Mouse (Mus musculus): Measurements from ENCODE around the gene Uba6. TPM values are rescaled to one million over a fixed set of nuclear protein-coding genes. Genes with fewer than 3 reads are reported as not detected.

Gene Uba6
- 25.9 and 31.5 TPM in 2 replicates for total RNA-seq (2015)
- total RNA-seq (2017) = 16.2 and 21.2 TPM in 2 replicates

DNA sequence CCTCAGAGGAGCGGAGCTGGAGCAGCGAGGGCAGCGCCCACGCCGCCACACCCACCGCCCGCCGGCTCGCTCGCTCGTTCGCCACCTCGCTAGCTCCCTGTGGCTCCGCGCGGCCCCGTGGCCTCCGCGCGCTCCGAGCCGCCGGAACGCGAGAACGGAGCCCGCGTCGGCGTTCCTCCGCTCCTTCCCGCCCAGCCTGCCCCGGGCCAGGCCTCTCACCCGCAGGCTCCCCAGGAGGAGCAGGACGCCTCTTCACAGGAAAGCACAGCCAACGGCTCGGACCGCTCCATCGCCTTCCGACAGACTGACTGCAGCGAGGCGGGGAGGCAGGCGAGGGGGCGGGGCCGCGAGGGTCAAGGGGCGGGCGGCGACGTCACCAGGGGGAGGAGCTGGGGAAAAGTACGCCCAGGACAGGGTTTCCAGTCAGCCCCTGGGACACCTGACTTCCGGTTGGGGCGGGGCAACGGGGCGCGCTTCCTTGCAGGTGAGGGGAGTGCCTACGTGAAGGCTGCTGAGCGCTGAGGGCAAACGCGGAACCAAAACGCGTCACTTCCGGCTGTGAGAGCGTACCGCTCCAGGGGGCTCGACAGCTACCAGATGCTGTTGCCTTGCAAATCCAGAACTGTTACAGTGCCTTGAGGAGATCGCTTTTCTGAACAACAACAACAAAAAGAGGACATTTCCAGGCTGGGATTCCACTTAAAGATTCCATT, at the start of gene Uba6:
Uba6 (minus strand) TSS at position 355 of the 713 bp plus-strand sequence.
- peak; percentile 95 for ATAC-seq (replicated peaks; ENCODE audit: poor library complexity)

GRCm38 (mm10) chr5:86197801-86198200, 25.2 kb upstream of the Uba6 start, which contains the start of gene Gnrhr:
TSS of gene Gnrhr (minus strand) at chr5:86197901.
- ATAC-seq (replicated peaks; ENCODE audit: poor library complexity) = no peak

- ATAC-seq (replicated peaks; ENCODE audit: poor library complexity) = peak; percentile 77
These were observed 18.8 kb upstream of the Uba6 start for GRCm38 (mm10) chr5:86191356-86191755.

DNA sequence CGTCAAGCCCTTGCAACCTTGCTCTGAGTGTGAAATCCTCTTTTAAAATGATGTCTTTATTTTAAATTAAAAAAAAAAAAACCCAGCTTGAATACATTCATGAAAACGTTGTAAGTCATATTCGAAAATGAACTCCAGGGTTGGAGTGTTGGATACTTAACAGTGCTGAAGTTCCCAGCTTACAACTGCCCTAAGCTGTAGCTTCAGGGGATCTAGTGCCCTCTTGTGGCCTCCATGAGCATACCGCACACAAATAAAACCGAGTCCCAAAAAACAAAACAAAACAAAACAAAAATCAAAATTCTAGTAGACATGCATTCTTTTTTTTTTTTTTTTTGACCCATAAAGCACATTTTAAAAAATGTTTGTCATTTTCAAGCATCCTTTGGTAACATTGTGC, 18.2 kb upstream of the Uba6 start:
- peak; percentile 90 for ATAC-seq (replicated peaks; ENCODE audit: poor library complexity)

- ATAC-seq (replicated peaks; ENCODE audit: poor library complexity) = peak; percentile 83
These were observed 17.7 kb upstream of the Uba6 start for GRCm38 (mm10) chr5:86190290-86190689.

- ATAC-seq (replicated peaks; ENCODE audit: poor library complexity) = no peak
These were observed 14.8 kb upstream of the Uba6 start for GRCm38 (mm10) chr5:86187441-86187840.

GRCm38 (mm10) chr5:86173778-86174177, 1.2 kb upstream of the Uba6 start:
- ATAC-seq (replicated peaks; ENCODE audit: poor library complexity) = no peak

GRCm38 (mm10) chr5:86172088-86172448, 535 bp downstream of the Uba6 start:
- ATAC-seq (replicated peaks; ENCODE audit: poor library complexity) = no peak

- peak; percentile 58; the same call in 1 of the 2 replicates for ATAC-seq (replicated peaks; ENCODE audit: poor library complexity)
These were observed 42.8 kb downstream of the Uba6 start for GRCm38 (mm10) chr5:86129828-86130227.

- no peak for ATAC-seq (replicated peaks; ENCODE audit: poor library complexity)
These were observed 43.9 kb downstream of the Uba6 start for GRCm38 (mm10) chr5:86128749-86129148.

GRCm38 (mm10) chr5:86118457-86119094, 54.0 kb downstream of the Uba6 start:
- ATAC-seq (replicated peaks; ENCODE audit: poor library complexity) = peak; percentile 52; the same call in 1 of the 2 replicates

DNA sequence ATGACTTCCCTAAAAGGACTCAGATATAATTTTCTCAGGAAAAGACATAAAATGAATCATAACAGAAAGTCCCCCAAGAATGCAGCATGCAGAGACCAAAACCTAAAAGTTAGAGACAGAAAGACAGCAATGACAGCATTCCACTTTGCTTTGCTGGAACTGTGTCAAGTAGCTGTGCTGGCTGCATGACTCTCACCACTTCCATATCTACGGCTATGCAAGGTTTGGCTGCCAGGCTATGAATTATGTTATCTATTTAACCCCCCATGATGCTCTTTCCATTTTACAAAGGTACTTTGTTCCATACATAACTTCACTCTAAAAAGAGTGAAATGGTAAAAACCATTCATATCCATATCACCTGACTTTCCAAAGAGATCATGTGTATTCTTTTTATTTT, 58.6 kb downstream of the Uba6 start:
- peak; percentile 53 for ATAC-seq (replicated peaks; ENCODE audit: poor library complexity)

- ATAC-seq (replicated peaks; ENCODE audit: poor library complexity) = peak; percentile 48
These were observed 59.6 kb downstream of the Uba6 start for GRCm38 (mm10) chr5:86113037-86113436.

GRCm38 (mm10) chr5:86111074-86111473, 61.5 kb downstream of the Uba6 start:
- ATAC-seq (replicated peaks; ENCODE audit: poor library complexity) = no peak

DNA sequence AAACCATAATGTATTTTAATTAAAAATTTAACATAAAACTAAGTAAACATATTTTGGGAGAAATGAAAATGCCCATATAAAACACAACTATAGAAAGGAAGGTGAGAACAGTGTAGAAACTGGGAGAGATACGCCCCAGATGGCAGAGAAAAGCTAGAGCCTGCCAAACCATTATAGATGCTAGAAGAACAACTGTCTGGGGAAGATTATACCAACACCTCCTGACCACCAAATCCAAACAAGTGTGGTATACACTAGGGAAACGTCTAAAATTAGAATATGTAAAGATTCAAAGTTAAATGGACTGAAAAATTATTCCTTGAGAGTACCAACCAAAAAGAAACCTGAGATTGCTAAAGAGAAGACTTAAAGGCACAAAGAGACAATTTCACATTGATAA, 66.0 kb downstream of the Uba6 start:
- ATAC-seq (replicated peaks; ENCODE audit: poor library complexity) = no peak

DNA sequence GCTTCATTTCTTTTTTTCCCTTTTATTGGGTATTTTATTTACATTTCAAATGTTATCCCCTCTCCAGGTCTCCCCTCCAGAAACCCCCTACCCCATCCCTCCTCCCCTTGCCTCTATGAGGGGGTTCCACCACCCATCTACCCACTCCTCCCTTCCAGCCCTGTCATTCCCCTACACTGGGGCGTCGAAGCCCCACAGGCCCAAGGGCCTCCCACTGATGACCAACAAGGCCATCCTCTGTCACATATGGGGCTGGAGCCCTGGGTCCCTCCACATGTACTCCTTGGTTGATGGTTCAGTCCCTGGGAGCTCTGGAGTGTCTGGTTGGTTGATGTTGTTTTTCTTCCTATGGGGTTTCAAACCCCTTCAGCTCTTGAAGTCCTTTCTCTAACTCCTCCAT, 70.4 kb downstream of the Uba6 start:
- no peak for ATAC-seq (replicated peaks; ENCODE audit: poor library complexity)

GRCm38 (mm10) chr5:86100621-86101020, 72.0 kb downstream of the Uba6 start:
- ATAC-seq (replicated peaks; ENCODE audit: poor library complexity) = peak; percentile 87

DNA sequence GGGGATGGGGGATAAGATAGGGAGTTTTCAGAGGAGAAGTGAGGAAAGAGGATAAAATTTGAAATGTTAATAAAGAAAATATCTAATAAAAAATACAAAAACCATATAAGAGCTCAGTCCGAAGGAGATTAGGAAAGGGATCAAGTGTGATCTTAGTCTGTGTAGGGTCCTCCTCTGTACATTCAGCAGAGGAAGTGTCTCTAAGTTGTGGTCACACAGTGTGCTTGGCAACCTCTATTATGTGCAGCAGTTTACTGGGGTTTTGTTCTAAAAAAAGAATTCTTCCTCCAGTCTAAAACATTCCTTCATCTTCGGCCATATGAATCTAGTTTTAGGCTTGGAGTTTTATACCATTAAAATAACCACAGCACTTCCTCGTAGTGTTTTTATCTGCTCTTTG, 73.6 kb downstream of the Uba6 start:
- ATAC-seq (replicated peaks; ENCODE audit: poor library complexity) = peak; percentile 70

GRCm38 (mm10) chr5:86094754-86095153, 77.8 kb downstream of the Uba6 start:
- ATAC-seq (replicated peaks; ENCODE audit: poor library complexity) = 0 out of 2 replicates have a peak, but pooled peaks have one; percentile 17

- peak; percentile 81 for ATAC-seq (replicated peaks; ENCODE audit: poor library complexity)
These were observed 85.9 kb downstream of the Uba6 start for GRCm38 (mm10) chr5:86086751-86087150.

- peak; percentile 97 for ATAC-seq (replicated peaks; ENCODE audit: poor library complexity)
These were observed 87.6 kb downstream of the Uba6 start for GRCm38 (mm10) chr5:86084979-86085378.

DNA sequence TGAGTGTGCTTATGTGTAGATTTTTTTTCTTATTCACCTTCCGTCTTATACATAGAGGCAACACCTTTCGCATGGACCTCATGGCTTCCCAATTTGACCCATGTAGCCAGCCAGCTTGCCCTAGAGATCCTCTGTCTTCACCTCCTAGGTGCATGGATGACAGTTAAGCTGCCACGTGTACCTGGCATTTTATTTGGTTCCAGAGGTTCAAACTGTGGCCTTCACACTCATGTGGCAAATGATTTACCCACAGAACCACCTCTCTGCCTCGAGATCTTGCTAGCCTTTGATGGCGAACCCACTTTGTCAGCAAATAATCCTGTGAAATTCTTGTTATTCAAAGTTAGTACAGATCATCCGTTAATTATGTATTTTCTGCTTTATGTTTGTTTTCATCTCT, 88.6 kb downstream of the Uba6 start:
- ATAC-seq (replicated peaks; ENCODE audit: poor library complexity) = no peak

All from megakaryocyte progenitor cell, adult 5-6 weeks (primary cell).